Mouse (Mus musculus) heart, embryonic 11.5 days (tissue): Measurements from ENCODE around the gene Ppm1m. TPM values are rescaled to one million over a fixed set of nuclear protein-coding genes. Genes with fewer than 3 reads are reported as not detected.

ENCODE experiments used
- ATAC-seq: fragments of 200-750 bp; cut with Nextera tagmentation; replicated peaks from 2 replicates; pipeline ENCODE4 v1.8.0; 2017; ENCODE audit warnings: moderate library complexity; ENCODE audit not compliant: insufficient number of reproducible peaks, low FRiP score, low TSS enrichment
- H3K27ac ChIP-seq: fragments of 300-500 bp; sonication (generic); 2 replicates; pipeline ENCODE4 v1.5.1; 2014; ENCODE audit warnings: mild to moderate bottlenecking, low read depth, low read length
- H3K27me3 ChIP-seq: fragments of 300-500 bp; sonication (generic); 2 replicates; pipeline ENCODE4 v1.6.1; 2014; ENCODE audit warnings: mild to moderate bottlenecking, low read length, mixed read lengths; ENCODE audit not compliant: control insufficient read depth, insufficient read depth
- H3K36me3 ChIP-seq: fragments of 300-500 bp; sonication (generic); 2 replicates; pipeline ENCODE4 v1.6.1; 2014; ENCODE audit warnings: mild to moderate bottlenecking, low read length, moderate library complexity, mixed read lengths; ENCODE audit not compliant: control insufficient read depth, insufficient read depth
- H3K4me1 ChIP-seq: fragments of 300-500 bp; sonication (generic); 2 replicates; pipeline ENCODE4 v1.6.1; 2014; ENCODE audit warnings: low read length; ENCODE audit not compliant: control insufficient read depth, insufficient read depth
- H3K4me2 ChIP-seq: fragments of 300-500 bp; sonication (generic); 2 replicates; pipeline ENCODE4 v1.6.1; 2014; ENCODE audit warnings: mild to moderate bottlenecking, moderate library complexity
- H3K4me3 ChIP-seq: fragments of 300-500 bp; sonication (generic); 2 replicates; pipeline ENCODE4 v1.5.1; 2014; ENCODE audit warnings: low read depth, low read length
- H3K9ac ChIP-seq: fragments of 300-500 bp; sonication (generic); 2 replicates; pipeline ENCODE4 v1.6.1; 2014; ENCODE audit warnings: mild to moderate bottlenecking, low read depth, low read length, moderate library complexity
- H3K9me3 ChIP-seq: fragments of 300-500 bp; sonication (generic); replicated peaks from 2 replicates; pipeline ENCODE4 v1.6.1; 2016; ENCODE audit warnings: low read length; ENCODE audit not compliant: control insufficient read depth
- WGBS: fragments of 180-500 bp; shearing (Covaris S2); extraction: QIAGEN DNeasy Blood & Tissue Kit; methylation state at CpG from one replicate; pipeline ENCODE4 v1.1.7; 2014; ENCODE audit not compliant: insufficient replicate concordance; 5-methylcytosine and 5-hydroxymethylcytosine counted together
- polyA plus RNA-seq: library from polyadenylated mRNA; unstranded; fragments of >200 nt; fragmentation: Nextera tagmentation; extraction: Ambion mirVana; gene quantifications from 2 replicates; pipeline ENCODE4 v1.2.1, GENCODE M21; 2014

Ppm1m gene
- 20.6 and 23.5 TPM in 2 replicates for polyA plus RNA-seq

GRCm38 (mm10) chr9:106199535-106200272 is at the start of gene Ppm1m:
Ppm1m (minus strand) TSS chr9:106199746.
- peak within 1 kb of the TSS; percentile 72 for H3K4me3 ChIP-seq
- H3K9me3 ChIP-seq, result no peaks in the 10 kb centered on the region
- H3K4me2 ChIP-seq, result peak within 1 kb of the TSS; percentile 76
- H3K27me3 ChIP-seq, result no peaks in the 10 kb centered on the region
- peaks cover 31% of the 10 kb centered on the region for H3K4me1 ChIP-seq
- 37% methylated on average over 18 of the region's 18 CpGs for WGBS
- H3K36me3 ChIP-seq, result 0 out of 2 replicates have a peak, but pooled peaks cover 5% of the 10 kb centered on the region
- peak within 1 kb of the TSS; percentile 50 for H3K27ac ChIP-seq
- H3K9ac ChIP-seq, result peak within 1 kb of the TSS; percentile 75
- 0 out of 2 replicates have a peak, but pooled peaks have one; percentile 16 for ATAC-seq

GRCm38 (mm10) chr9:106242813-106243488 is 43.4 kb upstream of the Ppm1m start:
- H3K4me2 ChIP-seq, result peak overlapping the region; percentile 31; the same call in 1 of the 2 replicates
- 0 out of 2 replicates have a peak, but pooled peaks have one; percentile 23 for ATAC-seq

GRCm38 (mm10) chr9:106241541-106242164 is 42.1 kb upstream of the Ppm1m start:
- no peak for ATAC-seq
- Histone ChIP-seq H3K4me3 (no peak overlapping the region), H3K4me1 (peaks cover 8% of the 10 kb centered on the region), H3K27me3 (no peaks in the 10 kb centered on the region), H3K4me2 (no peak overlapping the region), H3K9me3 (no peaks in the 10 kb centered on the region), H3K36me3 (peaks cover 40% of the 10 kb centered on the region), H3K9ac (no peak overlapping the region), H3K27ac (no peak overlapping the region)
- 89% methylated on average over 10 of the region's 10 CpGs for WGBS

More at GRCm38 (mm10) chr9:106242813-106243488, 43.4 kb upstream of the Ppm1m start:
- no peak overlapping the region for H3K4me3 ChIP-seq
- H3K36me3 ChIP-seq, result peaks cover 29% of the 10 kb centered on the region
- H3K27ac ChIP-seq, result peak overlapping the region; percentile 60
- H3K9ac ChIP-seq, result peak overlapping the region; percentile 16; the same call in 1 of the 2 replicates
- no peaks in the 10 kb centered on the region for H3K9me3 ChIP-seq
- no peaks in the 10 kb centered on the region for H3K27me3 ChIP-seq
- 59% methylated on average over 19 of the region's 19 CpGs for WGBS
- peaks cover 9% of the 10 kb centered on the region for H3K4me1 ChIP-seq

- ATAC-seq, result no peak
- 90% methylated on average over 10 of the region's 10 CpGs for WGBS
- Histone ChIP-seq H3K9ac (no peak overlapping the region), H3K27me3 (no peaks in the 10 kb centered on the region), H3K4me3 (no peak overlapping the region), H3K27ac (no peak overlapping the region), H3K4me1 (peaks cover 11% of the 10 kb centered on the region), H3K9me3 (no peaks in the 10 kb centered on the region), H3K4me2 (no peak overlapping the region), H3K36me3 (peaks cover 53% of the 10 kb centered on the region)
These were observed 38.3 kb upstream of the Ppm1m start for GRCm38 (mm10) chr9:106237878-106238277.

GRCm38 (mm10) chr9:106237401-106237800 is 37.9 kb upstream of the Ppm1m start:
- no peak overlapping the region for H3K4me2 ChIP-seq
- no peak overlapping the region for H3K27ac ChIP-seq
- WGBS, result 90% methylated on average over 8 of the region's 8 CpGs
- H3K9me3 ChIP-seq, result no peaks in the 10 kb centered on the region
- ATAC-seq, result no peak
- peaks cover 58% of the 10 kb centered on the region for H3K36me3 ChIP-seq
- no peak overlapping the region for H3K9ac ChIP-seq
- H3K4me1 ChIP-seq, result peaks cover 11% of the 10 kb centered on the region
- no peak overlapping the region for H3K4me3 ChIP-seq
- H3K27me3 ChIP-seq, result no peaks in the 10 kb centered on the region

GRCm38 (mm10) chr9:106236818-106237211 is 37.3 kb upstream of the Ppm1m start:
- no peak overlapping the region for H3K9ac ChIP-seq
- peaks cover 56% of the 10 kb centered on the region for H3K36me3 ChIP-seq
- H3K4me3 ChIP-seq, result no peak overlapping the region
- WGBS, result 82% methylated on average over 3 of the region's 3 CpGs
- no peak for ATAC-seq
- peaks cover 11% of the 10 kb centered on the region for H3K4me1 ChIP-seq
- H3K4me2 ChIP-seq, result no peak overlapping the region
- no peaks in the 10 kb centered on the region for H3K9me3 ChIP-seq
- no peak overlapping the region for H3K27ac ChIP-seq
- H3K27me3 ChIP-seq, result no peaks in the 10 kb centered on the region

GRCm38 (mm10) chr9:106236156-106236817 is 36.7 kb upstream of the Ppm1m start:
- H3K9ac ChIP-seq, result no peak overlapping the region
- H3K4me3 ChIP-seq, result no peak overlapping the region
- no peak for ATAC-seq
- H3K27ac ChIP-seq, result no peak overlapping the region
- H3K27me3 ChIP-seq, result no peaks in the 10 kb centered on the region
- no peak overlapping the region for H3K4me2 ChIP-seq
- H3K36me3 ChIP-seq, result peaks cover 52% of the 10 kb centered on the region
- WGBS, result 91% methylated on average over 23 of the region's 23 CpGs
- peaks cover 11% of the 10 kb centered on the region for H3K4me1 ChIP-seq
- H3K9me3 ChIP-seq, result no peaks in the 10 kb centered on the region

GRCm38 (mm10) chr9:106235194-106235830 is 35.8 kb upstream of the Ppm1m start:
- Histone ChIP-seq H3K27ac (no peak overlapping the region), H3K36me3 (peaks cover 48% of the 10 kb centered on the region)
- ATAC-seq, result no peak

More at GRCm38 (mm10) chr9:106235194-106235830, 35.8 kb upstream of the Ppm1m start:
- H3K27me3 ChIP-seq, result no peaks in the 10 kb centered on the region
- no peak overlapping the region for H3K4me3 ChIP-seq
- H3K9ac ChIP-seq, result no peak overlapping the region
- WGBS, result 85% methylated on average over 23 of the region's 23 CpGs
- no peaks in the 10 kb centered on the region for H3K9me3 ChIP-seq
- no peak overlapping the region for H3K4me2 ChIP-seq
- H3K4me1 ChIP-seq, result peaks cover 11% of the 10 kb centered on the region
